Mouse (Mus musculus): ENCODE data around the gene Rcl1.

- TF ChIP-seq E2F4 (IDR thresholded peaks at IDR 0.05; ENCODE audit: insufficient read depth) (no peak), POLR2A (IDR thresholded peaks at IDR 0.05; ENCODE audit: insufficient read length, low read depth) (no peak), MYOG (IDR thresholded peaks at IDR 0.05; ENCODE audit: control insufficient read depth in 1 of 3, insufficient read depth in 1 of 3, insufficient read length in 2 of 3, low read depth in 2 of 3) (no peak), MAX (IDR thresholded peaks at IDR 0.05; ENCODE audit: low read depth) (no peak), POLR2AphosphoS2 (IDR thresholded peaks at IDR 0.05; ENCODE audit: insufficient read length, low read depth) (no peak), CEBPB (IDR thresholded peaks at IDR 0.05; ENCODE audit: insufficient read depth, poor library complexity, severe bottlenecking) (no peak), USF1 (IDR thresholded peaks at IDR 0.05; ENCODE audit: low read depth) (no peak), TCF3 (IDR thresholded peaks at IDR 0.05; ENCODE audit: insufficient read length, low read depth) (no peak), REST (IDR thresholded peaks at IDR 0.05; ENCODE audit: insufficient read depth, insufficient read length) (no peak), TCF12 (IDR thresholded peaks at IDR 0.05; ENCODE audit: insufficient read depth, poor library complexity, severe bottlenecking) (no peak)
These were observed 19.1 kb downstream of the Rcl1 start for GRCm38 (mm10) chr19:29120311-29120710.

All from myocyte (in vitro differentiated cells).